Mouse (Mus musculus) heart, embryonic 10.5 days (tissue): ENCODE measurements around the gene Vav2. TPM values are rescaled to one million over a fixed set of nuclear protein-coding genes. Genes with fewer than 3 reads are reported as not detected.
A peak's percentile ranks its signal among the peaks of the same experiment; 100 is the strongest.

Source experiments
- DNase-seq: peaks from one replicate; pipeline ENCODE4 v3.0.0-alpha.2; 2017; ENCODE audit warnings: low spot score
- H3K27ac ChIP-seq: fragments of 300-500 bp; sonication (generic); 2 replicates; pipeline ENCODE4 v1.5.1; 2016; ENCODE audit warnings: mild to moderate bottlenecking
- H3K27me3 ChIP-seq: fragments of 300-500 bp; sonication (generic); 2 replicates; pipeline ENCODE4 v1.6.1; 2016; ENCODE audit warnings: mild to moderate bottlenecking; ENCODE audit not compliant: poor library complexity, insufficient read depth, severe bottlenecking
- H3K36me3 ChIP-seq: fragments of 300-500 bp; sonication (generic); 2 replicates; pipeline ENCODE4 v1.6.1; 2016; ENCODE audit warnings: mild to moderate bottlenecking, moderate library complexity
- H3K4me1 ChIP-seq: fragments of 300-500 bp; sonication (generic); 2 replicates; pipeline ENCODE4 v1.6.1; 2016; ENCODE audit warnings: mild to moderate bottlenecking
- H3K4me3 ChIP-seq: fragments of 300-500 bp; sonication (generic); 2 replicates; pipeline ENCODE4 v1.5.1; 2016; ENCODE audit warnings: mild to moderate bottlenecking, moderate library complexity
- H3K9me3 ChIP-seq: fragments of 300-500 bp; sonication (generic); 2 replicates; pipeline ENCODE4 v1.6.1; 2016; ENCODE audit warnings: mild to moderate bottlenecking, moderate library complexity
- WGBS: fragments of 180-500 bp; shearing (Covaris S2); methylation state at CpG from one replicate; pipeline ENCODE4 v1.1.7; 2016; 5-methylcytosine and 5-hydroxymethylcytosine counted together
- polyA plus RNA-seq: library from polyadenylated mRNA; unstranded; fragments of >200 nt; fragmentation: Nextera tagmentation; extraction: Ambion mirVana; gene quantifications from 2 replicates; pipeline ENCODE4 v1.2.1, GENCODE M21; 2016

Gene Vav2
- polyA plus RNA-seq, 1 experiment from 2014 or later: 8.1 TPM

DNA sequence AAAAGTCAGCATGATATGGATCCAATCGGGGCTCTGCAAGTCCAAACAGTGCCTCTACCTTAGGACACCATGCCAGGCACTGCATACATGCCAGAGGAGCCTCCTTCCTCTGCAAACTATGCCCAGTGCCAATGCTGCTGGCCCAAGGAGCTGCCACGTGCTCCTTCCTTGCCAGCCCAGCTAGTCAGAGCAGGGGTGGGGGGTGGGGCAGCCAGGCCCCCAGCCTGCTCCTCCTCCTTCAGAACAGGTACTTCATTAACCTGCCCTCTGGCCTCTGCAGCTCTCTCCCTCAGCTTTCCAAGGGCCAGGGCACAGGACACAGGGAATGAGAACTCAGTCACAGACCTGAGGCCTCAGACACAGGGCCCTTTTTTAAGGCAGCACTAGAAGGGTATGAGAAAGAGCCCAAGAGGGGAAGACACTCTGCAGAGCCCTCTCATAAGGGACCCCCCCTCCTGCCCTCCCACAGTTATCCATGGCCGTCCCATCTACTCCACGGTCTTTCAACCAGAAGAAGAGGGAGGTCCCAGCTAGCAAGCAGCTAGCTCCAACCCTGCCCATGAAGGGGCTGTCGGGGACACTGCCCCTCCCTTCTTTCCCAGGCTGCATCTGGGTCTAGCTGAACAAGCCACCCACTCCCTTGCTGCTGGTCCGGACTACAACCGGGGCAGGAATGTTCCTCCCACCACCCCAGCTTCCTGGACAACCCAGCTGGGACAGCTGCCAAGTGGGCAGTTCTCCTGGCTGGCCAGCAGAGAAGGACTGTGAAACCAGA is 179.9 kb downstream of the Vav2 start:
- Histone ChIP-seq H3K36me3 (no peaks in the 10 kb centered on the region), H3K27me3 (peaks cover 8% of the 10 kb centered on the region; the same call in 1 of the 2 replicates), H3K4me1 (peaks cover 23% of the 10 kb centered on the region), H3K27ac (peak overlapping the region; percentile 53), H3K4me3 (peak overlapping the region; percentile 34), H3K9me3 (no peaks in the 10 kb centered on the region)
- 33% methylated on average over 7 of the region's 7 CpGs for WGBS
- DNase-seq: peak; percentile 94

DNA sequence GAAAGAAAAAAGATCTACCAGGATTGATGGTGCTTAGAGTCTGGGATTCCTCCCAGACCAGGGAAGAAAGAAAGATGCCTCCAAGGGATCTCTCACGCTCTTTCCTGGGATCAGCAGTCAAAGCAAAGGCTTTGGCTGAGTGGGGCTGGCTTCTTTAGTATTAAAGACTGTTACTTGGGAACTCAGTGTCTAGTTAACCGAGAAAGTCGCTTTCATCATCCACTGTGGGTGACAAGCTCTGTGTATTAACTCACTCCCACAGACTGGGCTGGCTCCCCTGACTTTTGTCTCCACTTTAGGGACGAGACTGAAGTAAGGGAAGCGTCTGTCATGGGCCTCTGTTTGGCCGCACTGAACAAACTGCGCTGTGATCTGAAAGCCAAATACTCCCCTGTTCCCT is 180.9 kb downstream of the Vav2 start:
- Histone ChIP-seq H3K36me3 (no peaks in the 10 kb centered on the region), H3K4me3 (no peak overlapping the region), H3K27me3 (peaks cover 8% of the 10 kb centered on the region; the same call in 1 of the 2 replicates), H3K27ac (no peak overlapping the region), H3K4me1 (peaks cover 23% of the 10 kb centered on the region), H3K9me3 (no peaks in the 10 kb centered on the region)
- WGBS: 67% methylated on average over 7 of the region's 7 CpGs
- no peak for DNase-seq

DNA sequence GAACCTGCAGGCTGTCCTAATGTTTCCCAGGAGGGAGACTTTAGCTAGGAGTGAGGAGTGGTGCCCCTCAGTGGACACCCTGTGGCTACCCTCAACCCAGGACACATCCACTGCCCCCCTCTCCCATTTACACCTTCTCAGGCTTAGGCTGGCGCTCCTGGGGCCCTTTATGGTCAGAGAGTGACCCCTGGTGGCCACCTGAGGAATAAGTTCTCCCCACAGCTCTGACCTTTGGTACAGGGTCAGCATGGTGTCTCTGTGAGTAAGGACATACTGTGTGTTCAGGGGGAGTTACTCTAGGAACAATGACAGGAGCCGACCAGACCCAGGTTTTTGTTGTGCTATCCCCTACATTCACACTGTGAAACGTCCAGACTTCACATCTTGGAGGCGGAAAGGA is 189.5 kb downstream of the Vav2 start:
- 23% methylated on average over 4 of the region's 4 CpGs for WGBS
- H3K36me3 ChIP-seq: no peaks in the 10 kb centered on the region
- H3K4me3 ChIP-seq: no peak overlapping the region
- peaks cover 37% of the 10 kb centered on the region for H3K27me3 ChIP-seq
- H3K4me1 ChIP-seq: peaks cover 14% of the 10 kb centered on the region
- no peak for DNase-seq
- no peak overlapping the region for H3K27ac ChIP-seq
- no peaks in the 10 kb centered on the region for H3K9me3 ChIP-seq

DNA sequence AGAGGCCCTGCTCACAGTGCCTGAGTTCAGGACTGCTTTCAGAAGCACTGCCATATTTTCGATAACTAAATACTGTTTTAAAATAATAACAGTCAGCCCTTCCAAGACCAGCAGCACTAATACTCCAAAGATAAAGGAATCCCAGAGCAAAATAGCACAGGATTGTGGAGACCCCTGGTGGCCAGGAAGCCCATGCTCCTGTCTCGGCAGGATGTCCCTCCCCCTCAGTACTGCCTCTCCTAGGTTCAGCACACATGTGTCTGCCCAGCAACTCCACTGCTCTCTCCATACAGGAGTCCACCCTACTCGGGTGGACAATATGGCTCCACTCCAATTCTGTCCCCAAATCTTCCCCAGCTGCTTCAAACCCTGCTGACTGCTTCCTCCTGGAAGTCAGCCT is 191.1 kb downstream of the Vav2 start:
- no peaks in the 10 kb centered on the region for H3K36me3 ChIP-seq
- 9% methylated on average over 3 of the region's 3 CpGs for WGBS
- H3K4me1 ChIP-seq: peaks cover 22% of the 10 kb centered on the region
- H3K4me3 ChIP-seq: no peak overlapping the region
- H3K27ac ChIP-seq: peak overlapping the region; percentile 67; the same call in 1 of the 2 replicates
- H3K27me3 ChIP-seq: peaks cover 37% of the 10 kb centered on the region
- DNase-seq: no peak
- H3K9me3 ChIP-seq: no peaks in the 10 kb centered on the region

DNA sequence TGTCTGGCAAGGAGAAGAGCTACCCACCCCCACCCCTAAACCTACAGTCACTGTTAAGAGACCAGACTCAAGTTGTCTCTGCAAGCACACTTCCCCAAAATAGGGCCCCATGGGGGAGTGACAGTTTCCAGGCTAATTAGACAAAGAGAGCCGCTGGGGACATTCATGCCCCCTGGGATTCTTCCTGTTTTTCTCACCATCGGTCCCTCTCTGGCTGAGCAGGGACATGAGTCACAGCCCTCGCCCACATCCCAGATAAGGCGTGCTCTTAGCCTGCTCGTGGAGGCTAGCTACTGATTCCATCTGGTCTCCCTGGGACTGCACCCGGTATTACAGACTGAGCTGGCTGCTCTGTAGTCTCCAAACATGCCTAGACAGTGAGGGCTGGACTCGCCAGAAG is 194.5 kb downstream of the Vav2 start:
- 10% methylated on average over 7 of the region's 7 CpGs for WGBS
- DNase-seq: no peak
- H3K27ac ChIP-seq: peak overlapping the region; percentile 50; the same call in 1 of the 2 replicates
- no peaks in the 10 kb centered on the region for H3K36me3 ChIP-seq
- H3K27me3 ChIP-seq: peaks cover 54% of the 10 kb centered on the region
- H3K4me1 ChIP-seq: peaks cover 25% of the 10 kb centered on the region
- no peaks in the 10 kb centered on the region for H3K9me3 ChIP-seq
- no peak overlapping the region for H3K4me3 ChIP-seq

DNA sequence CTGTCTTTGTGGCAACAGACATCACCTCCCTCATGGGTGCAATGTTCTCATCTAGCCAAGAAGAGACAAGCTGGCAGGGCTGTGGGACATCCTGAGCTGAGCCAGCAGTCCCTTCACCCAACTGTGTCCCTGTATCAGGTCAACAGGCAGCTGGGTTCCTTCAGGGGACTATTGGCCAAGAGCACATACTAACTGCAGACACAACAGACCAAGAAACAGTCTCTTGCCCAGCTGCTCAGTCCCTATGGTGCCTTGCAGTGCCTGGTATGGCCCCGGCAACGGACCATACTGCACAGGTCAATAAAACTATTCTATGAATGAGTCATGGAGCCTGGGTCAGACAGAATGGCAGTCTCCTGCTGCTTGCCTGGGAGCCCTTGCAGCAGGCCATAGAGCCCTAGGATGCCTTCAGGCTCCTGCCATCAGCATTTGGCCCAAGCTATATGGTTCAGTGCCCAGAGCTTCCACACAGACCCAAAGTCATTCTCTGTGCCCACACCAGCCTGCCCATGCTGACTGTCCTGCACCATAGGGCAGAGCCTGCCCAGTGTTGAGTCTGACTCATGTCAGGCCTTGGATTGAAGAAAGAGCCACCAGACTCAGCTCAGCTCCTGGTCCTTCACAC is 197.2 kb downstream of the Vav2 start:
- WGBS: 92% methylated on average over 2 of the region's 2 CpGs
- H3K27ac ChIP-seq: peak overlapping the region; percentile 10; the same call in 1 of the 2 replicates
- H3K4me3 ChIP-seq: no peak overlapping the region
- no peaks in the 10 kb centered on the region for H3K36me3 ChIP-seq
- peaks cover 51% of the 10 kb centered on the region for H3K4me1 ChIP-seq
- DNase-seq: no peak
- peaks cover 37% of the 10 kb centered on the region for H3K27me3 ChIP-seq
- H3K9me3 ChIP-seq: no peaks in the 10 kb centered on the region

DNA sequence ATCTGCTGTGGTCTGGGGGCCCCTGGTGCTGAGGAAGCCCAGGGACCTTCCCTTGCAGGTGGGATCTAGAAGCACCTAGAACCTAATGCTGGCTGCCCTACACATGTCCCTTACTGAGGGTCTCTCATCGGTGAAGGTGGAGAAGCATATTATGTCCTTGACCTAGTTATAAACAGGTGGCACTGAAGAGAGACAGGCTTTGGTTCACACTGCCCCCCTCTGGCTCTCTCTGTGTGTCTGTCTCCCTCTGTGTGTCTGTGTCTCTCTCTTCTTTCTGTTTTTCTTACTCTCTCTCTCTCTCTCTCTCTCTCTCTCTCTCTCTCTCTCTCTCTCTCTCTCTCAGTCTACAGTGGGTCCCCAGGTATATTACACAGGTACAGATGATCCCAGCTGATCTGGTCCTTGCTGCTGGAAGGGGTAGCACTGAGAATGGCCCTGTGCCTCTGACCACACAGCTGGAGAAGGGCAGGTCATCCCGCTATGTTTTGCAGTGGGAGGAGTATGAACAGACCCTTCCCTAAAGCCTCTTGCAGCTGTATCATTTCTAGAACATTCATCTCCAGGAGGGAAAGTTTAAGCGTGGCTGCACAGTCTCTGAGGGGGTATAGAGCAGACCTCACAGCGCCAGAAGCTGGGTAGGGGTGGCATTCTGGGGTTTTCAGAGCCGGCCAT is 197.9 kb downstream of the Vav2 start:
- Histone ChIP-seq H3K4me3 (no peak overlapping the region), H3K36me3 (no peaks in the 10 kb centered on the region), H3K4me1 (peaks cover 52% of the 10 kb centered on the region), H3K27me3 (peaks cover 31% of the 10 kb centered on the region), H3K27ac (no peak overlapping the region), H3K9me3 (no peaks in the 10 kb centered on the region)
- WGBS: 74% methylated on average over 5 of the region's 5 CpGs
- no peak for DNase-seq

DNA sequence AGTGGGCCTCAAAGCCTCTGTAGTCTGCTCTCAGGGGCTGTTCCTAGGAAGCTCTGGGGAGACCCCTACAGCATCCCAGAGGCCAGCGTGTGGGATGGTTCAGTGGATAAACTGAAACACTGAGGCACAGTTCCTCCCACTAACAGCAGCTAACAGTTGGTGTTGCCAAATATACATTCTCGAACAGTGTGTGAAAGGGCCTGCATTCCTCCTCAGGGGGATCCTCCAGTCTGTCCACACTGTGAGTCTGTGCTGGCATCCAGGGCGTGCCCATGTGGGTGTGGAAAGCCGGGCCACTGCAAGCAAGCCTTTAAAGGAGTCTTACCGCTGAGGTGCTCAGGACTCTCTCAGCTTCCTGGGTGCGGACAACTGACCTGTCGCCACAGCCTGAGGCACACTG is 200.3 kb downstream of the Vav2 start:
- WGBS: 58% methylated on average over 7 of the region's 7 CpGs
- H3K27me3 ChIP-seq: peaks cover 31% of the 10 kb centered on the region

DNA sequence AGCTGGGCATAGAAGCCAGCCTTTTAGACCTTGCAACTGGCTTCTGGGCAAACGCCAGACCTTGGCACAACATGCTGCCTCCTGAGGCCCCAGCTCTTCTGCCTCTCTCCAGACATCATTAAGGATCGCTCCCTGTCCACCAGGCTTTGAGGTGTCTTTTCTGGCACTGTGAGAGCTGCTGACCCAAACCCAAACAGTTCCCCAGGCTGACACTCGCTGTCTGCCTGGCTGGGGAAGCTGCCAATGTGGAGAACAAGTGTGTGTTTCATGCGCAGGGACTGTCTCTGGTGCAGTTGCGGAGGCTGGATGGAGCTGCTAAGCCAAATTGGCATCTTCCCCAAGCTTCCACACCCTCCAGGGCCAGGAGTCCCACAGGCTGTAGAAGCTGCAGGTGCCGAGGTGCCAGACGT is 203.8 kb downstream of the Vav2 start:
- WGBS: 85% methylated on average over 7 of the region's 7 CpGs
- no peaks in the 10 kb centered on the region for H3K9me3 ChIP-seq
- no peaks in the 10 kb centered on the region for H3K36me3 ChIP-seq
- no peak overlapping the region for H3K4me3 ChIP-seq
- peak overlapping the region; percentile 14; the same call in 1 of the 2 replicates for H3K27ac ChIP-seq
- peaks cover 45% of the 10 kb centered on the region for H3K4me1 ChIP-seq
- H3K27me3 ChIP-seq: peaks cover 12% of the 10 kb centered on the region
- no peak for DNase-seq

More for the DNA sequence above, 200.3 kb downstream of the Vav2 start:
- H3K4me3 ChIP-seq: no peak overlapping the region
- H3K9me3 ChIP-seq: no peaks in the 10 kb centered on the region
- no peaks in the 10 kb centered on the region for H3K36me3 ChIP-seq
- H3K4me1 ChIP-seq: peaks cover 30% of the 10 kb centered on the region
- peak overlapping the region; percentile 56 for H3K27ac ChIP-seq
- DNase-seq: no peak

DNA sequence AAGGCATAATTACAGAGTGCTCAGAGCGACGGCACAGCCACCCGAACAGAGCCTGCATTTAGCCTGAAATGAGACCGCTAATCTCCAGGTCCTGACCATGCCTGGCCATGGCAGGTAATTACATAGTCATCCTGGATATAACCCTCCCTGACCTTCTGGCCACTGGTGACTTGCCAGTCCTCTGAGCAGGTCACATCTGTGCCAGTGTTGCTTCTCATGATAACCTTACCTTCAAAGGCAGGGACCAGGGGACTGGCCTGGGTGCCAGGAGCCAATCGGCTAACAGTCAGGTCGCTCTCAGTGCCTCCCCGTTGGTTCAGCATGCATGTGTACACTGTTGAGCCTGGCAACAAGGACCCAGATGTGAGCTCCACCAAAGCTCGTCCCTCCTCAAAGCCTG is 208.3 kb downstream of the Vav2 start:
- no peak overlapping the region for H3K4me3 ChIP-seq
- H3K9me3 ChIP-seq: no peaks in the 10 kb centered on the region
- 81% methylated on average over 8 of the region's 8 CpGs for WGBS
- no peak for DNase-seq
- peak overlapping the region; percentile 72; the same call in 1 of the 2 replicates for H3K27ac ChIP-seq
- H3K27me3 ChIP-seq: peaks cover 10% of the 10 kb centered on the region
- no peaks in the 10 kb centered on the region for H3K36me3 ChIP-seq
- peaks cover 51% of the 10 kb centered on the region for H3K4me1 ChIP-seq

DNA sequence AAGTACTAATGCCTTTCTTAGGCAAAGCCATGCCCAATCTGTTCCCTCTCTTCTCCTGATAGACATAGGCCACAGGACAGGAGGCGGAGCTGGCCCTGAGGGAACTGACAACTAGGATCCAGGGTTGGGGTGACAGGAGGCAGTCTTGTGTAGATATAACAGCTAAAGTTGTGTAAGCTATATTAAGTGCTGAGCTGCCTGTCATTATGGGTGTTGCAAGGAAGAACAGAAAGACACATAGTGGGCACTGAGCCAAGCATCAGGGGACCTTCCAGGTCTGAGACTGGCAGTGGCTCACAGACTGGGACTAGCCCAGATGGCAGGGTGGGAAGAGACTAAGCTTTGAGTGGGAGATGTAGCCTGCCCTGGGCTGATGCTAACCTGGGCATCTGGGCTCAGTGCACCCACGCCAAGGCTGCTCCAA is 208.7 kb downstream of the Vav2 start:
- Histone ChIP-seq H3K9me3 (no peaks in the 10 kb centered on the region), H3K27ac (peak overlapping the region; percentile 72; the same call in 1 of the 2 replicates), H3K27me3 (peaks cover 10% of the 10 kb centered on the region), H3K36me3 (no peaks in the 10 kb centered on the region), H3K4me3 (no peak overlapping the region), H3K4me1 (peaks cover 55% of the 10 kb centered on the region)
- peak; percentile 85 for DNase-seq
- 64% methylated on average over 2 of the region's 2 CpGs for WGBS

DNA sequence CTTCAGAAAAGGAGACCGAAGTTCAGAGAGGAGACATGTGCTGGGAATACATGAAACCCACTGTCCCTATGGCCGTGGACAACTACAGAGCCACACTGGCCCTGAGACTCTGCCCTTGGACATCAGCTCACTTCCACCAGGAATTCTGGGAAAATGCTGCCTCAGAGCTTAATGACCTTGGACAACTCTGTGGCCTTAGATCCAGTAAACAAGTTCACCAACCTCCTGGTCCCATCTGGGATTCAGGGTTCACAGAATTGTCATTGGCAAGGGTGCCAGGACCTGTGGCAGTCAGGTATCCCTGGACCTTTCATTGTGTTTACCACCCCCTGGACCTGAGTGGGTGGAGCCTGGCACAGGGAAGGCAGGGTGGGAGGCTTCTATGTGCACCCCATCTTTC is 211.3 kb downstream of the Vav2 start:
- WGBS: 81% methylated on average over 2 of the region's 2 CpGs
- Histone ChIP-seq H3K27ac (peak overlapping the region; percentile 90; the same call in 1 of the 2 replicates), H3K27me3 (peaks cover 8% of the 10 kb centered on the region; the same call in 1 of the 2 replicates), H3K36me3 (no peaks in the 10 kb centered on the region), H3K9me3 (no peaks in the 10 kb centered on the region), H3K4me3 (no peak overlapping the region), H3K4me1 (peaks cover 78% of the 10 kb centered on the region)
- no peak for DNase-seq
